Mouse (Mus musculus) heart, adult 18-20 months (tissue): ENCODE data around the gene Lsg1. TPM values are rescaled to one million over a fixed set of nuclear protein-coding genes. Genes with fewer than 3 reads are reported as not detected.

Source experiments
- DNase-seq, 2 experiments: peaks; one replicate each; pipeline ENCODE4 v3.0.0; 2021 to 2022; ENCODE audit warnings: mixed read lengths in 1 of 2
- long read RNA-seq, 2 experiments: library from polyadenylated mRNA; stranded (forward); transcript quantifications; one replicate each; pipeline ENCODE4 v2.0.0; 2021
- total RNA-seq, 2 experiments: library from RNA; stranded (reverse); gene quantifications; 2 replicates each; pipeline ENCODE4 v1.2.3; 2021

The Lsg1 gene
- total RNA-seq: 10 to 100 TPM; 19.5 to 23.4 TPM
- long read RNA-seq, experiment 1, transcript Lsg1-201 (14 exons, 3,180 nt): major isoform, 12 of 21 reads
- long read RNA-seq, experiment 1, partial matches to known transcripts: 3 of 21 reads
- long read RNA-seq, experiment 1, other reads (novel, unspliced or antisense): 6 of 21 reads
- long read RNA-seq, experiment 2, transcript Lsg1-201 (14 exons, 3,180 nt): major isoform, 8 of 16 reads
- long read RNA-seq, experiment 2, partial matches to known transcripts: 3 of 16 reads
- long read RNA-seq, experiment 2, other reads (novel, unspliced or antisense): 5 of 16 reads

DNA sequence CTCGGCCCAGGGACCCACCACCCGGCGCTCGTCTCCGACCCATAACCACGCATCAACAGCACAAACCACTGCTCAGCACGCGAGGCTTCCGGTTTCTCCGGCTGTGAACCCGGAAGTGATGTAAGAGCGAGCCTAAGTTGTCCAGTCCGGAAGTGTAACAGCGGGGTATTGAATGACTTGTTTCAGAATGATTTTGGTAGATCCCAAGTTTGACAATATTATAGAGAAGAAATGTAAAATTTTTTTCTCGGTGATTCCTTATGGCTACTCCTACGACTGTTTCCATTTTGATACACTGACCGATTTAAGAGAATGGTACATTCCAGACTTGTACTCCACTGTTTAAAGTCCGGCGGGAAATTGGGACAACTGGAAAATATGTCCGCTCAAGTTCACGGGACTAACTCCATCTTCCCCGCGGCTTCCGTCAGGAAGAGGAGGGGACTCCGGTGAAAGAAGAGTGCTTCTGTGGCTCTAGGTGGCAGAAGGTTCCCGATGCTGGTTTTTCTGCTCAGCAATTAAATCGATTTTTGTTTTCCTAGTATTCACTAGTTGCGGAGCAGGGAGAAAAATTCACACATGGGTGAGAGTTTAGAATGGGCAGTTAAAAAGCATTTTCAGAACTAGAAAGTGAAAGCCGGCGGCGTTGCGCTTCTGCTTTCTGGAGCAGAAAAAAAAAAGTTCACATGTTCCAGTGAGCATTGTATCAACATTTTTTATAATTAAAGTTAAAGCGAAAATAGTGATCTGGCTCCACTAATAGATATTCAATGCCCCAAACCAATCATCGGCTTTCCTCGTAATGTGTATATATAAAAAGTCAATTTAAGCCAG lies at the start of gene Lsg1:
TSS of gene Lsg1 (minus strand) at position 99 of the 834 bp plus-strand sequence.
- DNase-seq: peak; percentile 93

- DNase-seq: no peak
Measured at GRCm38 (mm10) chr16:30633906-30634746, 46.7 kb upstream of the Lsg1 start.

GRCm38 (mm10) chr16:30629509-30629908 lies 42.1 kb upstream of the Lsg1 start:
- DNase-seq: no peak

- no peak for DNase-seq
Measured at GRCm38 (mm10) chr16:30628401-30628800, 41.0 kb upstream of the Lsg1 start.

DNA sequence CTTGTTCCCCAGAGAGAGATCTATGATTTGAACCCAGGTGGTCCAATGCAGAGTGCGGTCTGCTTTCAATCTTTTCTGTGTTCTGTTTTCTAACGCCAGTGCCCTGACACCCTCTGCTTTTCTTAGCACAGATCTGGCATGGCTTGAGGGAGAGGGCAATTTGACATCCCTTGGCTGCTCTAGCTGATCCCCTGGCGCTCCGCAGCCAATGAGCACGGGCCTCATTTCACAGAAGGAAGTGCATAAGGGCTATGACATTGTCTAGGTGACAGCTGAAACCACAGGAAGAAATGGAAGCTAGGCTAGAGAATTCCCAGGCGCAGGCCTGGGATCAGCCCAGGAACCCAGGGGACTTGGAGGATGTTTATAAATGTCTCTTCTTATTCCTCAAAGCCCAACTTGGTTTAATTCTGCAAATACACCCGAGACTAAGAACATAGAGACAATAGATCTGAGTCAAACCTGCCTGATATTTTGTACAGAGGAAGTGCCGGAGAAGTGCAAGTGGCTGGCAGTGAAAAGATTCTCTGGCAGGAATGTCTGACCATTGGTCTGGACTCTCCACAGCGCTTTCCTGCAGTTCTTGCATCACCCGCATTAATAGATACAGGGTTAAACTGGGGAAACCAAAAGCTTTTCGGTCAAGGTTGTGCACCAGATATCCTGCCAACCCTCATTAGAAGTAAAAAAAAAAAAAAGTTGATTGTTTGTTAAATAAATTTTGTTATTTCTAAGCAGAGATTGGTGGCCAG lies 40.4 kb upstream of the Lsg1 start:
- peak; percentile 20 to 38 for DNase-seq

DNA sequence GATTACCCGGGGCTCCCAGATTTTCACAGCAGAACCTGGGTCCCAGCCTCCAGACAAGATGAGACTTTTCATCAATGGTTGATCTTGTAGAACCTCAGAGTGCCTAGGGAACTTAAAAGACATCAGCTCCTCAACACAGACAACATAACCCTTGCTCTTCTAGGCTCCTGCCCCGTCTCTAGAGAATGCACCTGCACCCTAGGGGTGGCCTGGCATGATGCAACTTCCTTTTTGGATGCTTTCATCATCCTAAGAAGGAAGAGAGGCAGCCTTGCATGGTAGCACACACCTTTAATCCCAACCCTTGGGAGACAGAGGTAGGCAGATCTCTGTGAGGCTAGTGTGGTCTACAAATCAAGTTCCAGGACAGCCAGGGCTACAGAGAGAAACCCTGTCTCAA lies 37.2 kb upstream of the Lsg1 start:
- no peak for DNase-seq

DNA sequence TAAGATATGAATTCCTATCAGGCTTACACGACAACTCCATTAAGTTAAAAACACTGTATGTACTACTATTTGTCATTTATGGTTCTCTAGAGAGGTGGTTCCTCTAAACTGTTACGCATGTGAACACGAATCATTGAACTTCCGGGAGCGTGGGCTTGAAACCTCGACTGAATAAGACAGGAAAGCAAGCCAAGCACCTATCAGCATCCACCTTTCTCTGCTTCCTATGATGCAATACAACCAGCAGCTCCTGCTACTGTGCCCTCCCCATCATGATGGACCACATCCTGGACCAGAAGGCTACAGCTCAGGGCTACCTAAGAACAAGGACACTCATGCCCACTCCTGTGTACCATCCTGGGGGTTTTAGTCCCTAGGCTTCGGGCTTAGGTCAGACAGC lies 36.3 kb upstream of the Lsg1 start:
- no peak for DNase-seq

DNA sequence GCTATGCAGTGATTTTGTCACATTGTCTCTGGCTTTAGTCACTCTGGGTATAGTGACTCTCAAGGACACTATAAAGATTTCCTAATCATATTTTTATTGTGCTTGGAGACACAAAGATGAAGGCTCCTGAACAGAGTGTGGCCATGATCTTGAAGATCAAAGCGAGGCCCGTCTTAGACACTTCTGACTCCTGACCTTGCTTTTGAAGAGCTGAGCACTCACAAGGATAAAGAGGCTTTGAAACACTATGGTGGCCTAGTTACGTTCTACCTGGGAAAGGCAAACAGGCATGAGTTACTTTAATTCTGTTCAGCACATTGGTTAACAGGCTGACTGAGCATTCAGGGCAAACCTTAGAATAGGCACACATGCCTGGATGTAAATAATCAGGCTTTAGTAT lies 28.9 kb upstream of the Lsg1 start:
- no peak for DNase-seq

DNA sequence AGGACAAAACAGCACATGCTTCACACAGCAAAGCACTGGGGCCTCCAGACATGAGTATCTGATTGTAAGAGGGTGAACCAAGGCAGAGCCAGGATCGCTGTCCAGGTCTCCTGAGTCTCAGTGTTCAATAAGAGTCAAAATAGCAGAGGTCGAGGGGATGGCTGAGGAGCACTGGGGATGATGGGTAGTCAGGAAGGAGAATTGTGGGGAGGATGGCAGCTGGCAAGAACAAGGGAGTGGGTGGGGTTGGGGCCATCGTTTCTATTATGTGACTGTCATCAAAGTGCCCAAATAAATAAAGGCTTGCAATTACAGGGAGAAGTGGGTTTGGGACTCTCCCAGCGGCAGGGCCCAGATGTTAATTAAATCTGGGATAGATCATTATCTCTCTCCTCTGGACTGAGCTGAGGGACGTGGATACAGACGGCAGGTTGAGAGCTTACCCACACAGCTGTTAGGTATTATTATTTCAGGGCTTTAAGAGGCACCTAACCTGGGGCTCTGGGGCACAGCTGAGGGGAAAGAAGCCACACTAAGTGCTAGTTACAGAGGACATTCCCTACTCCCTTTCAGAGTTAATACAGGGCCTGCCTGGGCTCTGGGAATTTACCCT lies 27.4 kb upstream of the Lsg1 start:
- no peak for DNase-seq

- DNase-seq: no peak
Measured at GRCm38 (mm10) chr16:30614122-30614521, 26.7 kb upstream of the Lsg1 start.

DNA sequence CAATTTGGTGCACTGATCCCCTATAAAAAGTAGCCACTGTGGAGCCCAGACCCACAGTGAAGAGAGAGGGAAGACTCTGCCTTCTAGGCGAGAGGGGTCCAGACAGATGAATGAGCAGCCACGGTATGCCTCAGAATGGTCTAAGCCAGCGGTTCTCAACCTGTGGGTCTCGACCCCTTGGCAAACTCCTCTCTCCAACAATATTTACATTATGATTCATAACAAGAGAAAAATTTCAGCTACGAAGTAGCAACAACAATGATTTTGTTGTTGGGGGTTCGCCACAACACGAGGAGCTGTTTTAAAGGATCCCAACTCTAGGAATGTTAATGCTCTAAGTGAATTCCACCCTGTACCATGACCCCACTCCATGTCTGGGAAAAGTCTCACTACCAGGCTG lies 25.7 kb upstream of the Lsg1 start:
- no peak for DNase-seq

DNA sequence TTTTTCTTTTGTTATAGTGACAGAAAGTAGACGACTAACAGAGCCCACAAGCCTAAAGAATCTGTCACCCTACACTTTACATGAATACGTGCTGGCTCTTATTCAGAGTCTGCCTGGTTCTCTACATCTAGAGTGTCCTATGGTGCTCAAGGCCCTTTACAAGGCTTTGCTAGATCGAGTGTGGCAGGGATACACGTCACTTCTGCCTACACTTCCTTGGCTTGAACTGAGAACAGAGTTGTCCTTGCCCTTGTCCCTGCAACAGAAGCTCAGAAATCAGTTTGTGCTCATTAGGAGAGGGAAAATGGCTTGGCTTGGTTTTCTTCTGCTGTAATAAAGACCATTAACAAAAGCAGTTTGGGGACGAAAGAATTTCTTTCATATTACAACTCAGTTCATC lies 23.9 kb upstream of the Lsg1 start:
- no peak for DNase-seq

GRCm38 (mm10) chr16:30607868-30608267 lies 20.5 kb upstream of the Lsg1 start:
- no peak for DNase-seq

DNA sequence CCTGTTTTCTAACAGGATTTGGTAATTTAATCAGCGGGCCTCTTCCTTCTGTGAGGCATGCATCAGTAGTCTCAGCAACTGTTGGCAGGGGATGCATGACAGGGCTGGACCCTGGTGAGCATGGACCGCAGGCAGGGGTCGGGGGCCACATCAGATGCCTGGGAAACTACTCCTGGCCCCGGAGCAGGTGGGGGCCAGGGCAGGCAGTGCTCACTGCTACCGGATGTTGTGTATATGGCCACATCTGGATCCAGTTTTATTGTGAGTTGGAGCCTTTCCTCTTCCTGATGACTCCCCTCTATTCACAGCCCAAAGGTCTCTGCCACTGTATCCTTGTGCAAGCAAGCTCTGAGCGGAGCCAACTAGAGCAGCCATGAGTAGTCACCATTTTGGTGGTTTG lies 18.1 kb upstream of the Lsg1 start:
- DNase-seq: peak in 1 of 2 experiments; percentile 18

DNA sequence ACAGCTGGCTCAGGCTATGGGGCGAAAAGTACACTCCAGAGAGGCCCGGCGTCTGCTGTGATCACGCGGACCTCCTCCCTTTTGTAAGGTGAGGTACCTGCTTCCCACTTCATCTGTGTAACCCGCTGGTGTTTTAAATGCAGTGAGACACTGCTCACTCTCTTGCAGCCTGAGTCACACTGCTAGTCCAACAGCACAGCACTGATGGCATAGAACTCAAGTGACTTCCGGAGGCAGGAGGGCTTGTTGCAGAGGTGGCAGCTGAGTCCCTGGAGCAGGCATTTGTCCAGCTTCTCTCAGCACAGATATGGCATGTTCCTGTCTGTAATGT lies 17.4 kb upstream of the Lsg1 start:
- DNase-seq: peak in 1 of 2 experiments; percentile 30

- DNase-seq: peak; percentile 54 to 58
Measured at GRCm38 (mm10) chr16:30604061-30604806, 16.8 kb upstream of the Lsg1 start.

DNA sequence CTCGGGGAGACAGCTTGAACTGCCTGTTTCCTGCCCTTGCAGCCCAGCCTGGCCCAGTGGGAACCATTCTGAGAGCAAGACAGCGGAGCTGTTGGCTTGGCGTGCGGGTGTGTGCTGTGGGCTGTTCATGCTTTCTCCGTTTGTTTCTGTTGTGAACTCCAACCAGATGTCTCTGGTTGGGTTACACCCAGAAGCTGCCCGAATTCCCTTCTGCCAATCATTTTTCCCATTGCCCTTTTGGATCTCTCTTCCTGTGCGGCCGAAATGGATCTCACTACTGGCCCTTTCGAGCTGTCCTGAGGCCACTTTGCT lies 16.1 kb upstream of the Lsg1 start:
- DNase-seq: peak; percentile 49 to 50

DNA sequence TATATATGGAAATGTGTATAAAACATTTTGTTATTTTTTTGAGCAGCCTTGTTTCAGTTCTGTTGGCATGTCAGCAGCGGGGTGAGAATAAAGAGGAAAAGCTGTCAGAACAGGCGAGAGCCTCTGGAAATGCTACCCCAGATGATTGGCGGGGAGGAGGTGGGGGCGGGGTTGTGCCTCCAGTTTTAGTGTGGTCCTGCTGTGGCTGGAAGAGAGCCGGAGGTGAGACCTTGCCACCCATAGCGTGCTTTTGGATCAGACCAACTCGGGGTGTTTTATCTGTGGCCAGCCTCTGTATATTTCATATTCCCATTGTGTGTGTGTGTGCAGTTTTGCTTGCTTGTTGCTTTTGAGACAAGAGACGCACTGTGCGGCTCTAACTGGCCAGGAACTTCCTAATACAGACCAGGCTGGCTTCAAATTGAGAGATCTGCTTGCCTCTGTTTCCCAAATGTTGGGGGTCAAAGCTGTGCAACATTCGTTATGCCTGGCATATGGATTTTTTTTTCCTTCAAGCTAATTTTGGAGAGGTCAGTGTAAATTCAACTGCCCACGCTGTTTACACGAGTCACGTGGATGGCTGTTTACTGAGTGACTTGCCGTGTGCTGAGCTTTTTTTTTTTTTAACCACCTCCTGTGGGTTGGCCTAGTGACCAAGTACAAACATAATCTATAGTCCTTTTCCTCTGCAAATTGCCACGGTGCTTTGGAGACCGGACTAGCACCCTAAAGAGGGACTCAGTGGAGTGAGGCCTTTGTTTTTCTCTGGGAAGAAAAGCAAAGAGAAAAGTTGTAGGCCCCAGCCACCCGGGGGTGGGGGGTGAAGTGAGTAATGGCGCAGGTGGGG lies 15.5 kb upstream of the Lsg1 start:
- peak; percentile 18 to 29 for DNase-seq

- peak; percentile 44 to 49 for DNase-seq
Measured at GRCm38 (mm10) chr16:30601946-30602345, 14.6 kb upstream of the Lsg1 start.
